Mouse (Mus musculus): ENCODE measurements at regions not wholly inside any gene's neighbourhood (a gene's known extent, or its start where the extent isn't known, plus 50 kb on each side); places are given as distances from the start of the nearest gene placed in this dataset.
A peak's percentile ranks its signal among the peaks of the same experiment; 100 is the strongest.

- no peak for DNase-seq (ENCODE audit: low spot score)
Observed at GRCm38 (mm10) chr1:82042527-82042926, 190.4 kb upstream of the Gm9747 start.

GRCm38 (mm10) chr1:82066291-82066690, 166.6 kb upstream of the Gm9747 start:
- DNase-seq (ENCODE audit: low spot score), result no peak

- DNase-seq (ENCODE audit: low spot score), result no peak
Observed at GRCm38 (mm10) chr1:82068571-82068970, 164.3 kb upstream of the Gm9747 start.

GRCm38 (mm10) chr1:82070181-82071109, 162.5 kb upstream of the Gm9747 start:
- no peak for DNase-seq (ENCODE audit: low spot score)

GRCm38 (mm10) chr1:82089136-82089839, 143.6 kb upstream of the Gm9747 start:
- no peak for DNase-seq (ENCODE audit: low spot score)

- no peak for DNase-seq (ENCODE audit: low spot score)
Observed at GRCm38 (mm10) chr1:82095101-82095500, 137.8 kb upstream of the Gm9747 start.

- no peak for DNase-seq (ENCODE audit: low spot score)
Observed at GRCm38 (mm10) chr1:82106756-82107155, 126.2 kb upstream of the Gm9747 start.

- DNase-seq (ENCODE audit: low spot score), result no peak
Observed at GRCm38 (mm10) chr1:82110071-82110635, 122.8 kb upstream of the Gm9747 start.

- no peak for DNase-seq (ENCODE audit: low spot score)
Observed at GRCm38 (mm10) chr1:82112401-82112800, 120.5 kb upstream of the Gm9747 start.

GRCm38 (mm10) chr1:82124503-82124902, 108.4 kb upstream of the Gm9747 start:
- no peak for DNase-seq (ENCODE audit: low spot score)

- DNase-seq (ENCODE audit: low spot score), result no peak
Observed at GRCm38 (mm10) chr1:82129700-82130275, 103.1 kb upstream of the Gm9747 start.

- no peak for DNase-seq (ENCODE audit: low spot score)
Observed at GRCm38 (mm10) chr1:82132536-82132935, 100.4 kb upstream of the Gm9747 start.

- no peak for DNase-seq (ENCODE audit: low spot score)
Observed at GRCm38 (mm10) chr1:82134938-82135337, 98.0 kb upstream of the Gm9747 start.

GRCm38 (mm10) chr1:82135761-82136331, 97.1 kb upstream of the Gm9747 start:
- no peak for DNase-seq (ENCODE audit: low spot score)

- no peak for DNase-seq (ENCODE audit: low spot score)
Observed at GRCm38 (mm10) chr1:82145256-82145655, 87.7 kb upstream of the Gm9747 start.

- DNase-seq (ENCODE audit: low spot score), result peak; percentile 44
Observed at GRCm38 (mm10) chr1:82150219-82151128, 82.4 kb upstream of the Gm9747 start.

- no peak for DNase-seq (ENCODE audit: low spot score)
Observed at GRCm38 (mm10) chr1:82155961-82156360, 77.0 kb upstream of the Gm9747 start.

GRCm38 (mm10) chr1:82157013-82157412, 75.9 kb upstream of the Gm9747 start:
- peak; percentile 70 for DNase-seq (ENCODE audit: low spot score)

GRCm38 (mm10) chr1:82158466-82158865, 74.4 kb upstream of the Gm9747 start:
- peak; percentile 21 for DNase-seq (ENCODE audit: low spot score)

GRCm38 (mm10) chr1:82159201-82159600, 73.7 kb upstream of the Gm9747 start:
- no peak for DNase-seq (ENCODE audit: low spot score)

GRCm38 (mm10) chr1:82162926-82163325, 70.0 kb upstream of the Gm9747 start:
- DNase-seq (ENCODE audit: low spot score), result no peak
